Mouse (Mus musculus) left cerebral cortex, postnatal 25 days (tissue): ENCODE results near the gene Plxnd1. TPM values are rescaled to one million over a fixed set of nuclear protein-coding genes. Genes with fewer than 3 reads are reported as not detected.

Experiments
- DNase-seq, 2 experiments: peaks; one replicate each; pipeline ENCODE4 v3.0.0; 2022; ENCODE audit warnings: low spot score in 2 of 2, mixed read lengths in 1 of 2
- intact Hi-C: fragments of 180-260 bp; cut with DNase I; formaldehyde crosslinking; loops from one replicate; pipeline ENCODE4 v1.15.1; 2025
- total RNA-seq, 2 experiments: library from RNA; stranded (reverse); gene quantifications; 2 replicates each; pipeline ENCODE4 v1.2.3; 2021

Gene Plxnd1
- total RNA-seq, 2 experiments from 2014 or later: 111 to 124 TPM

DNA sequence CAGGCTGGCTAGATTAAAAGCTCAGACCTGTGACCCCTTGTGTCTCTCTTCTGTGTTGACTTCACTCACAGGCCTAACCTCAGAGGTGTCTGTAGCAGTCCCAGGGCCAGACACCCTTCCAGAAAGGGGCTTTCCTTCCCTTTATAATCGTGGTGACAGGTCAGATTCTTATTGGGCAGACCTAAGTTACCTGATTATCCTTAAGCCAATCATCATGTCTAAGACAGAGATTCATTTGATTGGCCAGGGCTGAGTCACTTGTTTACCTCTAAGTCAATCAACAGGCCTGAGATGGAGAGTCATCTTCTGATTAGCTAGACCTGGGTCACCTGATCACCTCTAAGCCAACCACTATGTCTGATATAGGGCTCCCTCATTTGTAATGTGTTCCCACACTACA, 56.0 kb downstream of the Plxnd1 start:
- intact Hi-C loops: no loop called here
- DNase-seq: no peak

DNA sequence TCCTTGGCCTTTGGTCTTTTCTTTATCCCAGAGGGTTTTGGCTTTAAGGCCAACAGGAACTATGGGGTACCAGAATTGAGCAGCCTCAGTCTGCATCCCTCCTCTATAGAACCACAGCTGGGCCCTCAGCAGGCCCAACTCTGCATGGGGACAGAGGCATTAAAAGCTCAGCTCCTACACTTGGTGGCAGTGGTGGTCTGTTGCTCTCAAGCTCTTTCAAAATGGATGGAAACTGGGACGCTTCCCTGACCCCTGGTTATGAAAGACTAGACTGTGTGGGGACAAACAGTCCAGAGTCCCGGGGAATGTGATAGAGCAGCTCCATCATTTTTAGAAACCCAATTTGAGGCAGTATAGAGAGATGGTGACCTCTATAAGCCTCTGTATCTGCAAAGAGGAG, 56.8 kb downstream of the Plxnd1 start:
- no peak for DNase-seq
- intact Hi-C loops: no loop called here

DNA sequence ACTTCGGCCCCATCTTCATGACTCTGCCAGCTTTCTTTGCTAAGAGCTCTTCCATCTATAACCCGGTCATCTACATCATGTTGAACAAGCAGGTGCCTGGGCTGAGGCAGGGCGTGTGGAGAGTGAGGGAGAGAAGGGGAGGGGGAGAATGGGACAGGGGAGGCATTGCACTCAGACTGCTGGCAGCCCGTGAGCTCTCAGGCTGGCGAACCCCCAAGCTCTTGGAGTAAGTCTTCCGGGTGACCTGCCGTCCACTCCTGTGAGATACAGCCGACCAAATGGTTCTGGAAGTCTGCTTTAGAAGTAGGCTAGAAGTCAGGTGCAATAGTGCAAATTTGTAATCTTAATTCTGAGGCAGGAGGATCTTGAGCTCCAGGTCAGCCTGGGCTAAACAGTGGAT, 59.3 kb downstream of the Plxnd1 start:
- no peak for DNase-seq
- intact Hi-C loops: no loop called here

DNA sequence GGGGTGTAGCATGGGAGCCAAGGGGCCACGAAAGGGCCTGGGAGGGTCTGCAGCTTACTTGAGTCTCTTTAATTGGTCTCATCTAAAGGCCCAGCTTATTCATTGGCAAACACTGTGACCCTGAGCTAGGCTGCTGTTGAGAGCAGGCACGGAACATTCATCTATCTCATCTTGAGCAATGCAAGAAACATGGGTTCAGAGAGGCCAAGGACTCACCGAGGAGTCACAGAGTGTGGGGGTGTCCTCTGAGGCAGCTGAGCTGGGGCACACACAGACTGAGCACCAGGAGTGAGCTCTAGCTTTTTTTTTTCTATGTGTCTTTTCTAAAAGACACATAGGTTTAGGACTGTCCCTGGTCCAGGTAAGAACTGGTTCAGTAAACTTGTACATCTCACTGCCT, 62.4 kb downstream of the Plxnd1 start:
- no peak for DNase-seq
- intact Hi-C loops: no loop called here

DNA sequence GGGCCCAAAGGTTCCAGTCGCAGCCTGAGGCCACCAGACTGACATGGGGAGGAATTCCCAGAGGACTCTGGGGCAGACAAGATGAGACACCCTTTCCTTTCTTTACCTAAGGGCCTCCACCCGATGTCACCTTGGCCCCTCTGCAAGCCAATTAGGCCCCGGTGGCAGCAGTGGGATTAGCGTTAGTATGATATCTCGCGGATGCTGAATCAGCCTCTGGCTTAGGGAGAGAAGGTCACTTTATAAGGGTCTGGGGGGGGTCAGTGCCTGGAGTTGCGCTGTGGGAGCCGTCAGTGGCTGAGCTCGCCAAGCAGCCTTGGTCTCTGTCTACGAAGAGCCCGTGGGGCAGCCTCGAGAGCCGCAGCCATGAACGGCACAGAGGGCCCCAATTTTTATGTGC, 63.2 kb downstream of the Plxnd1 start, which contains the start of gene Rho:
TSS of gene Rho (plus strand) at position 110 of the 400 bp plus-strand sequence.
- intact Hi-C loops: no loop called here
- DNase-seq: no peak

DNA sequence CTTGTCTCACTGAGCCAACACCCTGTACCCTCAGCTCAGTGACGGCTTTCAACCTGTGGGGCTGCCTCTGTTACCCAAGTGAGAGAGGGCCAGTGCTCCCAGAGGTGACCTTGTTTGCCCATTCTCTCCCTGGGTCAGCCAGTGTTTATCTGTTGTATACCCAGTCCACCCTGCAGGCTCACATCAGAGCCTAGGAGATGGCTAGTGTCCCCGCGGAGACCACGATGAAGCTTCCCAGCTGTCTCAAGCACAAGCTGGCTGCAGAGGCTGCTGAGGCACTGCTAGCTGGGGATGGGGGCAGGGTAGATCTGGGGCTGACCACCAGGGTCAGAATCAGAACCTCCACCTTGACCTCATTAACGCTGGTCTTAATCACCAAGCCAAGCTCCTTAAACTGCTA, 64.8 kb downstream of the Plxnd1 start:
- no peak for DNase-seq
- intact Hi-C loops: no loop called here

DNA sequence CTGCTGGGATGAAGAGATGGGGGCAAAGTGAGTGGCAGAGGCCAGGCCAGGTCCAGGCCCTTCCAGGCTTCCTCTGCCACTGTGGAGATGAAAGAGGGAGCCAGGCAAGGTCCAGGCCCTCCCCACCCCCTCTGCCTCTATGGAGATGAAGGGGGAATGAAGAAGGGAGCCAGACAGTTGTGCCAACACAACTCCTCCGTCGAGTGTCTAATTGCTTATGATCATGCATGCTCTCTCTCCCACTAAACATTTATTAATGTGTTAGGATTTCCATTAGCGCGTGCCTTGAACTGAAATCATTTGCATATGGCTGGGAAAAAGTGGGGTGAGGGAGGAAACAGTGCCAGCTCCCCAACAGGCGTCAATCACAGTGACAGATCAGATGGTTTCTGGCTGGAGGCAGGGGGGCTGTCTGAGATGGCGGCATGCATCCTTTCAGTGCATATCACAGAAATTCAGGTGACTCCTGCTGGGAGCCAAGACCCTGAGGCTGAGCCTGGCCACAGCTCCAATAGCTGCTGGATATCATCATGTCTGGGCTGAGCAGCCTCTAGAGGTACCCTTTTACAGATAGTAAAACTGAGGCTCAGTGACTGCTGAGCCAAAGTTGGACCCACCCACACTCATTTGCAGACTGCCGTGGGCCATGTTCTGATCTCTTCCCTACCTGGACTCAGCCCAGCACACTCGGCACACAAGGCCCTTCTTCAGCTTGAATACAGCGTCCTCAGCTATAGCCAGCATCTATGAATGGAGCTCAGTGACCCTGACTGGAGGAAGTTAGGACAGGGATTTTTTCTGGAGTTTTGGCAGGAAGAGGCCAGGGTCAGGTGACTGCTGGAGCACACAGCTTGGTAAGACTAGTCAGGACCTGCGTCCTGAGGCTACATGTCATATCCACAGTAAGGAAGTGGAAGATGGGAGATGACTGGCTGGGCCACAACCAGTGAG, 67.2 kb downstream of the Plxnd1 start:
- intact Hi-C loops: no loop called here
- no peak for DNase-seq

DNA sequence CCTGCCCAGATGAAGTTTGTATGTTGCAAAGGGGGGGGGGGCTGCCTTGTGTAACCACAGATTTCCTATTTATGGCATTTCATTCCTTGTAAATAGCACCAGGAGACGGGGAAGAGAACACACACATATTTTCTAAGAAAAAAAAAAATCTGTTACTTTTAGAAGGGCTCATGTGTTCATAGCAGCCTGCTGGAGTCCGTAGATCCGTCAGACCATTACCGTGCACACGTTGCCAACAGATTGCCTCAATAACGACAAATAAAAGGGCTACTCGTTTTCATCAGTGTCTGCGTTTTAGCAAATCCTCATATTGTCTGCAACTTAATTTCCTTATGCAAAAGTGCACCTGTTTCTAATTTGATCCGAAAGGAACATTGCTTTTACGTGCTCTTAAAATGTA, 68.4 kb downstream of the Plxnd1 start:
- no peak for DNase-seq
- intact Hi-C loops: no loop called here

DNA sequence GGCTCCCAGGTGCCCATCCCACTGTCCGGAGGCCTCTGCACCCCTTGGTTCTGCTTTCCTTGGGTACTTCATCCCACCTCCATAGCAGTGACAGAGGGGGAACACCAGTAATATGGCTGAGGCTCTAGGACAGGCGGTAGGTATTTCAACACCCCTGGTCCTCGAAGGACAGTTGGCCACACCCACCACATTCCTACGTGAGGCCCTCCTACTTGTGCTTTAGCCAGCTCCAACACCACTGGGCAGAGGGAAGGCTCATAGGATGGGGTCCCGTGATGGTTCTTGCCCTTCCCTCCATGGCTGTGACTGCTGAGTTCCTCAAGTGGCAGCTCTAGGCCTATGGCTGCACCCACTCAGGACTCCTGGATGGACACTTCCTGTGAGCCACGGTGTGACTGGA, 70.0 kb downstream of the Plxnd1 start:
- intact Hi-C loops: no loop called here
- DNase-seq: no peak

DNA sequence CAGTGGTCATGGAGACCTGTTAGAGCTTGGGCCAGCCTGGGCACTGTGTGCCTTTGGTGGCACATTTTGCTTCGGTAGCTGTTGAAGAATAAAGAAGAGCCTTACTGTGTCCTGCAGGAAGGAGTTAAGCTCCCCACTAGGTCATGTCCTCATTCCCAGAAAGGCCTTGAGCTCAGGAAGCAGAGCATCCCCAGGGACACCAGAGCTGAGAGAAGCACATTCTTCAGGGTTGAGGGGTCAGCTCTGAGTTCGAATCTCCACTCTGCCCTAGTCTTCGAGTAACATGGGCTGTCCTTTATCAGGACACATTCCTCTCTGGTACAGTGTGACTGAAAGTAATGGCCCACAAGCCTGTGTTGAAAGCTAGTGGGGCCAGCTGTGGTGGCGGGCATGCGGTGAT, 74.9 kb downstream of the Plxnd1 start:
- DNase-seq: no peak
- intact Hi-C loops: no loop called here

DNA sequence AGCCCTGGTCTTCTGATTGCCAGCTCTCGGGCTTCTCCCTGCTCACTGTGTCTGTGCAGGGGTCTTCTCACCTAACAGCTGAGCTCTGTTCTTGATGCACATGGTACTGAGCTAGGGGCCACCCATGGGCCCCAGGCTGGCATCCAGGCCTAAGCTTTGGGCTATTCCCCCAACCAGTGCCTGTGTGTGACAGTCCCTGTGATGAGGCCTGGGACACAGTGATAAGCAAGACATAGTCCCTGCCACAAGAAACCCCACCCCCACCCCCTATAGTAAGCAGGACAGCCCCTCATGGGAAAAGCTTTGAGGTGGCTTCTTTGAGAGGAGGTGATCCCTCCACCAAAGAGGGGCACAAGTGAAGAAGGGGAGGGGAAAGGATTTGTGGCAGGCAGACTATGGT, 76.2 kb downstream of the Plxnd1 start:
- intact Hi-C loops: no loop called here
- DNase-seq: no peak

DNA sequence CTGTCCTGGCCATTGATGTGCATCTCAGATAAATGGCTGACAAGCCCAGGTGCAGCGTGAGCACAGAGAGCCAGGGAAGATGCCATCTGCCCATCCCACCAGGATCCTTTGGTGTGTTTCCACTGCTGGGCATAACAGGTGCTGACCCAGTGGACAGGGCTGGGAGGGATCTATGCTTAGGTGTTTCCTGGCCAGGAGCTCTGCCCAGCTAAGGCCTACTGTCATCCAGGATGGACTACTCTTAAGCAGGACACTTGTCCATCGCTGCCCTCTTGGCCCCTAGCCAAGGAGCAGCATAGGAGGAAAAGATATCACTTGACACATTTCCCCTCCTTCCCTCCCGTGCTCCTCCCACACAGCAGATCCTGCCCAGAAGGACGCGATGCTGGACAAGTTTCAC, 78.2 kb downstream of the Plxnd1 start:
- intact Hi-C loops: no loop called here
- no peak for DNase-seq

DNA sequence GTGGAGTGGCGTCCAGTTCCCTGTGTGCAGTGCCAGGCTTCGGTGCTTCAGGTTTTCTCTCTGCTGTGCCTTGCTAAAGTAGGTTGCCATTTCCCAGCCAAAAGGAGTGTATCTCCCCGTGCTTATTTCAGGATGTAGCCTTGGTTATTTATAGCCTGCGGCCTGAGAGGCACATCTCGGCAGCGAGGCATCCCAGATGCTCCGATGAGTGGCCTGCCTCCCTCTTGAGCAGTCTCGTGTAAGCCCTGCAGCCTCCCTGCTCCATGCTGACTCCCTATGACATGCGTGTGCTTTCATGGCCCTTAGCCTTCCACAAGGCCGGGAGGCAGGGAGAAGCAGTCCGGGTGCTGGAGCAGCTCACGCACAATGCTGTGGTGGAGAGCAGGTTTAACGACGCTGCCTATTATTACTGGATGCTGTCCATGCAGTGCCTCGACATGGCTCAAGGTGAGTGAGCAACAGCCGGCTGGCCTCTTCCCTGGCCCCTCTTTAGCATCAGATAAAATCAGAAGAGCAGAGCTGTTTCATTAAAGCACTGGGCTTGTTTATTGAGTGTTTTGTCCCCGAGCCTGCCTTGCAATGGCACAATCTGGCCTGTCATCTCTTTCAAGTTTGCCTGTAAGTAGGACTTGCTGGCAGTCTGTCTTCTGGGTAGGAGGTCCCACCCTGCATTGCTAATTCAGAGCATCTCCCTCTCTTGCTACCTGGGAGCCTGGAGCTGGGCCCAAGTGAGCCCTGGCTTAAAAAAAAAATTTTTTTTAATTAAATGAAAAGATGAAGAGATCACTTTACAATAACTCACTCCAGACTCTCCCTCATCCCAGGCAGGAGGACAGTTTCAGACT, 79.0 kb downstream of the Plxnd1 start:
- intact Hi-C loops: loop anchor here (2.0 kb wide), 1 partner anchor 75 kb away; no protein-coding TSS in a partner anchor
- DNase-seq: peak; percentile 64 to 90

DNA sequence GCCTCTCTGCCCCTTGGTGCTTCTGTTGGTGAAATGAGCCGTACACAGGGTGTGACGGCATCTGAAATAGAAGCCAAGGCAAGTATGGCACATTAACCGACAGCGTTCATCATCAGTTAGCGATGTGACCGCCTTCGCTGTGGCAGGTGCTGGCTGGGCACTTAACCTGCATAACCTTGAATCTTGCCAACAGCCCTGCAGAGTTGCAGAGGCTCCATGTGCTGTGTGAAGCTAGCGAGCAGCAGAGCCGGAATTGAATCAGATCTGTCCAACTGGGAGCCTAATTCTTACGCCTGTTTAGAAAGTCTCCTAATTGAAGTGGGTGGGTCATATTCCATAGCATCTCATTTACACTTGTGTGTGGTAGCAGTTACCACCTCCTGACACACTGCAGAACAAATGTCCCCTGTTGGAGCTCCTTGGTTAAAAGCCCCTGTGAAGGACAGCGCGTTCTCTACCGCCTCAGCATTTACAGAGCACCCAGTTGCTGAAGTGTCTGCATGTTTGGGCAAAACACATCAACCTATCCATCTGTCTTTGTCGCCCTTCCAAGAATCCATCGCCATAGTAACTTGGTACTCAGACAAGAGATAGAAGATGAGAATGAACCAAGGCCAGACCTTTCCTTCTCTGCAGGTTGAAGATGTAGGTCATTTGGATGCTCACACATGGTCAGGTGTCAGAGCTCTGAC, 80.1 kb downstream of the Plxnd1 start:
- intact Hi-C loops: loop anchor here (1.0 to 2.0 kb wide), 2 partner anchors 23 to 76 kb away; no protein-coding TSS in a partner anchor
- DNase-seq: peak; percentile 69 to 87

DNA sequence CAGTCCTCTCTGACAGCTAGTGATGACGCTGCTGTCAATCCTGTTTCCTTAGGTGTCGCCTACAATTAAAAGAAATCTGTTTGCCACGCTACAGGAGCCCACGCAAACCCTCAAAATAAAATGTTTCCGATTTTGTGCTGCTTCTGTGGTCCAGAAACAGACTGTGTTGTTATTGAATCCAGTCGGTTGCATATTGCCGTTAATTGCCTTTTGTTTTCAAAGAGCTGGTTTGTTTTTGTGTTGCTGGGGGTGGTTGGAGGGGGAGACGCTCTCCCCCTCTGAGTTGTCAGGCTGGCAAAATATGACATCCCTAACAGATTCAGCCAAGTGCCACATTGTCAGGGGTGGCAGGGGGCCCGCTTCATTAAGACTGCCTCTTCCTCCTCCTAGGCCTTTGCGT, 81.3 kb downstream of the Plxnd1 start:
- intact Hi-C loops: no loop called here
- peak in 1 of 2 experiments; percentile 66 for DNase-seq

DNA sequence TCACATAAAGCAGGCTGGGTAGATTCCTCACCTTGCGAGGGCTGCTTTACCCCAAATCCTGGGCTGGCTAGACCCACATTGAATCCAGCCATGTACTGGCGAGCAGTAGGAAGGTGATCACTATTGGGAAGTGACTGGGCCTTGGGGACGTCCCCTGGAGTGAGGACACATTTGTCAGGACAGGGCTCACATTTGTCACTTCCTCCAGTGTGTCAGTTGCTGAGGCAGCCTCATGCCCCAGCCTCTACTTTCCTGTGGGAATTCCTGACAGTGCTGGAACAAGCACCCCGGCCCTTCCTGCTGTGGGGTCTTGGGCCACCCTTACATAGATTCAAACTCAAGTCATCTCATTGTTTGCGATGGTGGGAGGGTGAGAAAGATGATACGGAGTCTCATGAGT, 83.0 kb downstream of the Plxnd1 start:
- intact Hi-C loops: no loop called here
- no peak for DNase-seq

DNA sequence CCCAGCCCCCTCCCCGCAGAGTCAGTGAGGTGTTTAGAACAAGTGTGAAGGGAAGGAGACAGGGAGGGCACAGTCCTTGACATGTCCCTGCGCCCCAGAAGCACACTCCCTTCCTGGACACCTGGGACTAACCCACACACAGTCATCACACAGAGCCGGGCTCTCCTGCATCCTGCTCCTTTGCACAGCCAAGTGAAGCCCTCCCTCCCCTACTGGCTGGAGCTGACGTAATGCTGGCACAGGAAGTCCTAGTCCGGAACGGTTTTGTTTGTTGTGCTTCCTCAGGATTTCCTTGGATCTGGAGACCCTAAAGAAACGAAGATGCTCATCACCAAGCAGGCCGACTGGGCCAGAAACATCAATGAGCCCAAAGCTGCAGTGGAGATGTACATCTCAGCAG, 84.9 kb downstream of the Plxnd1 start:
- no peak for DNase-seq
- intact Hi-C loops: no loop called here

DNA sequence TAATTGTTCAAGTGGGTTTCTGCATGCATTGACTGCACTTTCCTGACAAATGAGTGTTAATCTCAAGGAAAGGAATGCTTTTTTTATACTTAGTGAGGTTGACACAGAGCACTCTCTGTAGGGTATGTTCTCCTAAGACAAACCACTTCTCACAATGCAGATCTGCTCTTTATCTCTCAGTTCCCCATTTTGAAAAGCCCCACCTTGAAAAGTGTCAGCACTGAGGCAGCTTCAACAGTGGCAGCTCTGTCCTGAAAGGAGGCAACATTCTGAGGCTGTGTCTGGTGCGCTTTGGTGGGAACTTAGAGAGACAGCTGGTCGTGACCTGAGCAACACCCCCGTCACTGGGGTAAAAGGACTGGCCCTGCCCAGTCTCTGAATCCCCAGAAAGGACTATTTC, 85.8 kb downstream of the Plxnd1 start:
- intact Hi-C loops: no loop called here
- no peak for DNase-seq

DNA sequence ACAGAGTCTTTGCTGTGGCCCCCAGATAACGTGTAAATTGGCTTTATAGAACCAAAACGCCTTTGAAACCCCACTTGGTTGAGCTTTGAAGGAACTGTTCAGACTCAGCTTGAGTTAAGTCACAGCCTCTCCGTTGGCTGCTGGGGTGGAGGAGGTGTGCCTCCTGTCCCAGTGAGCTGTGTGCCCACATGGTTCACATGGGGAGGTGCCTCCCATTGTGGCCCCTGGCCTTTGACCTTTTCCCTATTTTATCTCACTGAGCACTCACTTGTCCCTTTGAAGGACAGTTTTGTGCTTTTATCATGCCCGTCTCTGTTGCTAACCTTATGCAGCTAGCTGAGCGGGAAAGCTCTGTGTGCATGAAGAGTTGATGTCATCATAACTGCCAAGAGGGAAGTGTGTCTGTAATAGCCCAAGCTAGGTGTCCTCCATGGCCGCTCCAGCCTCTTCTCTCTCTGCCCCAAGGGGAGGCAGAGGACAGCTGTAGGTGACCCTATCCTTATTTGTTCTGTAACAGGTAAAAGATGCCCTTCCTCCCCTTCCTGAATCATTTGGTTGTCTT, 86.3 kb downstream of the Plxnd1 start:
- intact Hi-C loops: no loop called here
- DNase-seq: no peak

DNA sequence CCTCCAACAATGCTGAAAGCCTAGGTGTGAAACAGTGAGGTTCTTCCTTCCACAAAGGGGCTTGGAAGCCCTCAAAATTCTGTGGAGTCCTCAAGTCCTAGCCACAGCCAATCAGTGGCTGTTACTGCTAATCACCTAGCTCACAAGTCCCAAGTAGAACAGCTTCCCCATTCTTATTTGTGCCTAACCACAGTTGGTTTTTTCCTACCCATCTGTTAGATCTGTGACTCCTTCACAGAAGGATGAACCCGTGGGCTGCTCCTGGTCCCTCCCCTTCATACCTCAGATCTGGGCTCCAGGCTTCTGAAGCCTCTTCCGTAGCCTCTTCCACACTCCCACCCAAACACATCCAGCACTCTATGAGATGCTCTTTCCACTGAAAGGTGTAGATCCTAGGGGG, 87.9 kb downstream of the Plxnd1 start:
- DNase-seq: no peak
- intact Hi-C loops: no loop called here
